Comparison of ENCODE assay signal across 31 mouse cellular contexts in the genomic region with DNA sequence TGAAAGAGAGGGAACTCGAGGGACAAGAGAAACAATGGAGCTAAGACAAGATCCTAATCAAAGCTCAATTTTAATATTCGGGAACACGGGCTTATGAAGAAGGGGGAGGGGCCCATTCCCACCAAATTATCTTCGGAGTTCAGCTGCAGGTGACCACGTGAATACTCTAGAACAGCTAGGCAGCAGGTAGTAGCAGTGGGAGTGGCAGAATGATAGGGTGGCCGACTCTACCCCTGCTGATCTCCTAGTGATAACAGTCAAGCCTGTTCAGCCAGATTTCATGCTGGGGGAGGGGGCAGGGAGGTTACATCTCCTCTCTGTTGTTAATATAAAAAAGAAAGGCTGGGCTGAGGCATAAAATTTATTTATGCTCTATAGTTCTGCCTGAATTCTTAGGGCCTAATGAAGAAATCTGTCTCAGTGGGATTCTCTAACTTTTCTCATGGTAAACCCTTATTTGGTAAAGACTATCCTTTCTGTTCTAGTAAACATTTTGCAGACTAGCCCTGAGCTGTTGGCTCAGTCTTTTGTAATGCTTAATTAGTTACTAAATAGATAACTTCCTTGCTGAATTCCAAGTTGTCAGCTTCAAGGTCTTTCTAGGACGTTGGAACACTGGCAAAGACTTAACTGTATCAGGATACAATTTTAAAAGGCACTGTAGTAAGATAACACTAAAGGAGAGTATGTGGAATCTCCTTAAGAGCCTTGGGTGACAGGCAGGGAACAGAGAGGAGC. TPM values are rescaled to one million over a fixed set of nuclear protein-coding genes. Genes with fewer than 3 reads are reported as not detected.
A peak's percentile ranks its signal among the peaks of the same experiment; 100 is the strongest.
DNase-seq lines count a peak whose midpoint lies in the region; ATAC-seq and TF ChIP-seq lines count a peak whose summit lies in the region.
"Had no signal": no experiment of that assay in that cellular context is flagged by ENCODE, and none has a peak within 500 bp of the region (broad histone marks: within the 10 kb centered on the region; RNA-seq: fewer than 3 reads in every experiment).

No protein-coding gene starts in this region.

- no peaks in the 10 kb centered on the region for H3K27me3 ChIP-seq in Patski
- H3K27me3 ChIP-seq: embryonic facial prominence, embryonic 15.5 days; forebrain, embryonic 12.5 days; heart, embryonic 15.5 days; hindbrain, embryonic 13.5 days; limb, embryonic 15.5 days; liver, embryonic 15.5 days; midbrain, embryonic 15.5 days; neural tube, embryonic 15.5 days had no signal

- DNase-seq in kidney, adult 8-10 months, result peak; percentile 6 to 23
- no peak for DNase-seq in kidney, adult 18-20 months
- peak; percentile 47 for DNase-seq in urinary bladder, postnatal 14 days (ENCODE audit: low spot score)
- DNase-seq in urinary bladder, adult 2 months (ENCODE audit: low spot score), result no peak
- DNase-seq in Patski (ENCODE audit: low read depth, low spot score), result no peak
- DNase-seq in urinary bladder, postnatal 36 days (ENCODE audit: low spot score in 2 of 2), result peak; percentile 24 to 37
- DNase-seq in testis, postnatal 14 days (ENCODE audit: low spot score), result no peak
- DNase-seq: adrenal gland, adult 2 months; adrenal gland, postnatal 36 days; cerebellum, adult 18-20 months; cerebellum, postnatal 10 days; forebrain, postnatal 0 days; gastrocnemius, postnatal 10 days; layer of hippocampus, adult 9-11 months; lung, embryonic 14.5 days; lung, postnatal 14 days; retina, postnatal 1 day; right cerebral cortex, postnatal 14 days had no signal

- in situ Hi-C loops in Patski (cut with MboI; ENCODE audit: low pct_unique_long_range_greater_than_20kb), result no loop called here

- no peak for TF ChIP-seq CTCF in Patski (IDR thresholded peaks at IDR 0.05)

- ATAC-seq in Patski, result peak; percentile 54
- ATAC-seq: activated CD4-positive, CD25-positive, alpha-beta regulatory T cell, adult 4 months; CD4-positive, CD25-positive, alpha-beta regulatory T cell, adult 4 months; forebrain, postnatal 0 days; intestine, postnatal 0 days; midbrain, embryonic 15.5 days had no signal

- POLR2A ChIA-PET in Patski (lab: Charles Lee), result no interaction called here

- CTCF ChIA-PET in Patski (lab: Charles Lee), result interaction anchor here (1.0 kb wide), 1 partner anchor 8 kb away, joined by 3 read pairs; no protein-coding TSS in a partner anchor

RNA-seq across cellular contexts. Expression of a gene that starts 26.3 kb away (rescaled TPM):
- polyA plus RNA-seq in urinary bladder, adult 2 months (2012; rRNA removed), result 0.37 and 1.3 TPM in 2 replicates
- not detected for polyA plus RNA-seq in Patski (2021)
- polyA plus RNA-seq: activated CD4-positive, CD25-positive, alpha-beta regulatory T cell, adult 4 months; G1E; testis, adult 2 months had no signal

Comparison
In these comparisons a context has a peak if more than half of its experiments do, and no peak if none do; other contexts are left out.
1. DNase-seq: peak in kidney, adult 8-10 months (2 of 2), urinary bladder, postnatal 14 days (single experiment) and urinary bladder, postnatal 36 days (2 of 2); none in kidney, adult 18-20 months (single experiment), urinary bladder, adult 2 months (single experiment), Patski (single experiment) and testis, postnatal 14 days (single experiment).